Comparison of ENCODE assay signal across 19 mouse cellular contexts in the genomic region with DNA sequence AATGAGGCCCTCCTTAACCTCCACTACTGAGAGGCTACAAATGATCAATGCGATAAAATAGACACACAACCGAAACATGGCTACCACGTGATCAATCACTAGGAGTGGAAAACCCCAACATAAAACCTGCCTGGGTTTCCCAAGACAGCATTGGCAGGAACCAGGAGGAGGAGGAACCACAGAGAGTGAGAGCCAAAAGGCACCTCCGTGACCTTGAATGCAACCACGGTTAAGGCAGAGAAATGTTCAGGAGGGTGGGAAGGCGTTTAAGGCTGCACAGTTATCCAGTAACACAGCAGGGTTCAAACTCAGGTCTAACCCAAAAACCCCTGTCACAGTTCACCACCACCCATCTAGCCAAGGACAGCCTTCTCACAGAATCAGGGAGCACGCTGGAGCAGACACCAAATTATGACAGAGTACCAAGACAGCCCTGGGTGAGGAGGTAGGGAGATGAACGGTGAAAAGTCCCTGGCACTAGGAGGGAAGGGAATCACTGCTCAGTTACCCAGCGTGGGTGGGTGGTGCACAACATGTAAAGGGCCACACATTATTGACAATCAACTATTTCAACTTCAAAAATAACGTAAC. TPM values are rescaled to one million over a fixed set of nuclear protein-coding genes. Genes with fewer than 3 reads are reported as not detected.
DNase-seq lines count a peak whose midpoint lies in the region; ATAC-seq and TF ChIP-seq lines count a peak whose summit lies in the region.
"Had no signal": no experiment of that assay in that cellular context is flagged by ENCODE, and none has a peak within 500 bp of the region (broad histone marks: within the 10 kb centered on the region; RNA-seq: fewer than 3 reads in every experiment).

No protein-coding gene starts in this region.

- TF ChIP-seq CTCF in heart, postnatal 0 days (IDR thresholded peaks at IDR 0.05; ENCODE audit: low read depth) = no peak

- no peak overlapping the region for H3K4me2 ChIP-seq in heart, postnatal 0 days (ENCODE audit: low read depth, low read length)
- H3K4me2 ChIP-seq: liver, embryonic 11.5 days had no signal

- peak overlapping the region; percentile 87 for H3K27ac ChIP-seq in heart, postnatal 0 days (ENCODE audit: low read depth)
- H3K27ac ChIP-seq: forebrain, embryonic 10.5 days had no signal

- intact Hi-C loops in heart, postnatal 36 days (cut with DNase I) = no loop called here

- H3K9me3 ChIP-seq in heart, postnatal 0 days (replicated peaks; ENCODE audit: control insufficient read depth, low read length) = no peaks in the 10 kb centered on the region
- H3K9me3 ChIP-seq: forebrain, embryonic 10.5 days; megakaryocyte, embryonic 14.5 days had no signal

- peak; percentile 44 to 79 for DNase-seq in adrenal gland, adult (ENCODE audit: inconsistent age in 2 of 2, low spot score in 1 of 2)
- no peak for DNase-seq in adrenal gland, postnatal 36 days
- DNase-seq in cerebellum, adult 9-11 months = peak; percentile 57
- DNase-seq in heart, postnatal 0 days (ENCODE audit: low spot score) = no peak
- DNase-seq in heart, postnatal 36 days = no peak
- peak; percentile 1 for DNase-seq in ovary, postnatal 36 days (ENCODE audit: low spot score)
- no peak for DNase-seq in ovary, adult 18-20 months (ENCODE audit: low spot score)
- DNase-seq: kidney, adult 2 months; kidney, postnatal 25 days; lung, adult 2 months; midbrain, embryonic 14.5 days had no signal

- H3K4me1 ChIP-seq in heart, postnatal 0 days (ENCODE audit: control insufficient read depth, insufficient read depth) = peaks cover 39% of the 10 kb centered on the region

- no peak overlapping the region for H3K9ac ChIP-seq in heart, postnatal 0 days (replicated peaks; ENCODE audit: low read depth, low read length)

- H3K36me3 ChIP-seq in heart, postnatal 0 days (replicated peaks; ENCODE audit: control insufficient read depth, insufficient read depth, low read length) = no peaks in the 10 kb centered on the region
- H3K36me3 ChIP-seq: forebrain, embryonic 10.5 days had no signal

- WGBS in heart, postnatal 0 days = 65% methylated on average over 10 of the region's 10 CpGs

- peaks cover 18% of the 10 kb centered on the region for H3K27me3 ChIP-seq in heart, postnatal 0 days (ENCODE audit: control insufficient read depth, insufficient read depth, low read length)
- H3K27me3 ChIP-seq: Patski had no signal

- no peak for TF ChIP-seq EP300 in heart, postnatal 0 days (IDR thresholded peaks at IDR 0.05; ENCODE audit: low read depth)

- no peak overlapping the region for H3K4me3 ChIP-seq in heart, postnatal 0 days (ENCODE audit: low read depth, low read length)
- H3K4me3 ChIP-seq: forebrain, embryonic 10.5 days; megakaryocyte, embryonic 14.5 days had no signal

- ATAC-seq in cerebellum, adult (ENCODE audit: insufficient number of reproducible peaks, low FRiP score, low TSS enrichment) = no peak
- ATAC-seq in heart, postnatal 0 days (ENCODE audit: insufficient read depth, low read depth) = no peak
- ATAC-seq: inflammation-experienced regulatory T-cells, adult 6 months; Patski had no signal

RNA-seq across cellular contexts. Expression of gene Adora1, which starts 4.5 kb away (rescaled TPM):
- 100 to 1,000 TPM; 110 to 137 TPM for total RNA-seq in adrenal gland, postnatal 36 days (2021)
- 15.5 and 29.2 TPM in 2 replicates for total RNA-seq in heart, postnatal 0 days (2014; rRNA removed; ENCODE audit: low replicate concordance)
- polyA plus RNA-seq in heart, postnatal 0 days (2015; fragmentation: Nextera tagmentation; extraction: Ambion mirVana) = 11.7 and 12.9 TPM in 2 replicates
- total RNA-seq in heart, postnatal 36 days (2021) = 10 to 100 TPM; 18.4 to 19.8 TPM
- total RNA-seq: granulocyte monocyte progenitor cell, adult 5-6 weeks had no signal
- polyA plus RNA-seq: inflammation-experienced regulatory T-cells, adult 6 months had no signal

RNA-seq across cellular contexts. Expression of gene Mybph, which starts 37.5 kb away (rescaled TPM):
- total RNA-seq in adrenal gland, postnatal 36 days (2021) = under 1 TPM in 1 of 2 experiments, not detected in 1; 0.13 TPM
- not detected in 2 replicates for total RNA-seq in heart, postnatal 0 days (2014; rRNA removed; ENCODE audit: low replicate concordance)
- polyA plus RNA-seq in heart, postnatal 0 days (2015; fragmentation: Nextera tagmentation; extraction: Ambion mirVana) = 0.12 TPM in 2 replicates
- total RNA-seq in heart, postnatal 36 days (2021) = not detected
- total RNA-seq: ES-E14; granulocyte monocyte progenitor cell, adult 5-6 weeks had no signal
- polyA plus RNA-seq: inflammation-experienced regulatory T-cells, adult 6 months; Patski had no signal

RNA-seq across cellular contexts. Expression of gene Chil1, which starts 48.8 kb away (rescaled TPM):
- total RNA-seq in adrenal gland, postnatal 36 days (2021) = 1 to 10 TPM; 1.3 to 1.7 TPM
- 0.69 TPM in 1 of 2 replicates, not detected in the other for total RNA-seq in heart, postnatal 0 days (2014; rRNA removed; ENCODE audit: low replicate concordance)
- 0.59 and 0.95 TPM in 2 replicates for polyA plus RNA-seq in heart, postnatal 0 days (2015; fragmentation: Nextera tagmentation; extraction: Ambion mirVana)
- total RNA-seq in heart, postnatal 36 days (2021) = 1 to 10 TPM in 1 of 2 experiments, under 1 TPM in 1; 0.57 to 1.1 TPM
- polyA plus RNA-seq: forebrain, embryonic 10.5 days had no signal

RNA-seq across cellular contexts. Expression of gene Myog, which starts 59.1 kb away (rescaled TPM):
- total RNA-seq in adrenal gland, postnatal 36 days (2021) = not detected
- total RNA-seq in heart, postnatal 0 days (2014; rRNA removed; ENCODE audit: low replicate concordance) = not detected in 2 replicates
- polyA plus RNA-seq in heart, postnatal 0 days (2015; fragmentation: Nextera tagmentation; extraction: Ambion mirVana) = 0.25 and 0.31 TPM in 2 replicates
- total RNA-seq in heart, postnatal 36 days (2021) = not detected
- total RNA-seq: granulocyte monocyte progenitor cell, adult 5-6 weeks had no signal
- polyA plus RNA-seq: forebrain, embryonic 10.5 days; inflammation-experienced regulatory T-cells, adult 6 months; midbrain, embryonic 14.5 days; Patski had no signal

Comparison
In these comparisons a context has a peak if more than half of its experiments do, and no peak if none do; other contexts are left out.
1. DNase-seq: peak in adrenal gland, adult (2 of 2), cerebellum, adult 9-11 months (single experiment) and ovary, postnatal 36 days (single experiment); none in adrenal gland, postnatal 36 days (0 of 2), heart, postnatal 0 days (single experiment), heart, postnatal 36 days (0 of 2) and ovary, adult 18-20 months (single experiment).